Mouse (Mus musculus): ENCODE measurements at regions not wholly inside any gene's neighbourhood (a gene's known extent, or its start where the extent isn't known, plus 50 kb on each side); places are given as distances from the start of the nearest gene placed in this dataset.

- no peaks in the 10 kb centered on the region for H3K36me3 ChIP-seq (ENCODE audit: control insufficient read depth, insufficient read depth, low read length)
- WGBS: 77% methylated on average over 1 of the region's 1 CpGs
- no peak overlapping the region for H3K4me3 ChIP-seq (ENCODE audit: low read depth, low read length)
- ATAC-seq (ENCODE audit: insufficient number of reproducible peaks, insufficient read depth, low FRiP score, low read depth): no peak
- H3K4me2 ChIP-seq (replicated peaks; ENCODE audit: low read depth, low read length): no peak overlapping the region
- no peak overlapping the region for H3K27ac ChIP-seq (ENCODE audit: low read length)
- H3K4me1 ChIP-seq (ENCODE audit: control insufficient read depth, insufficient read depth, low read length): no peaks in the 10 kb centered on the region
- no peak overlapping the region for H3K9ac ChIP-seq (replicated peaks; ENCODE audit: low read depth, low read length)
- no peaks in the 10 kb centered on the region for H3K27me3 ChIP-seq (ENCODE audit: control insufficient read depth, insufficient read depth, low read length)
- no peaks in the 10 kb centered on the region for H3K9me3 ChIP-seq (ENCODE audit: control insufficient read depth, low read depth, low read length)
These were observed 349.4 kb upstream of the Auts2 start for GRCm38 (mm10) chr5:132892591-132892990.

DNA sequence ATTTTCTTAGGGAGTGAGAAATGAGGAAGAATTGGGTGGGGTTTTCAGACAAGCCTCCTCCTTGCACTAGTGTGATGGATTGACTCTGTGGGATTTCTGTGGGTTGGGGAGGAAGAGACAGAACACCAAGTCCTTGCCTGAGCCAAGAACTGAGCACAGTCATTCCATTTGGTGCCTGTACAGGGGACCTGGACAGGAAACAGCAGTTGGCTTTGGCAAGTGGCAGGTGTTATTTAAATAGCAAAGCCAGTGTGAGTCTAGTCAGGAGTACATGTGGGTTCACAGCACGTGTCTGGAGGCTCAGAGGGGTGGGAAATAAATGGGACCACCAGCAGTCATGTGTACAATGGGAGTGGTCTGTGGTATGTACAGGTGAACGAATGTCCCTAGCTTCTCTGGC lies 341.0 kb upstream of the Auts2 start:
- Histone ChIP-seq H3K27ac (ENCODE audit: low read length) (no peak overlapping the region), H3K4me2 (replicated peaks; ENCODE audit: low read depth, low read length) (no peak overlapping the region), H3K9ac (replicated peaks; ENCODE audit: low read depth, low read length) (no peak overlapping the region), H3K27me3 (ENCODE audit: control insufficient read depth, insufficient read depth, low read length) (no peaks in the 10 kb centered on the region), H3K36me3 (ENCODE audit: control insufficient read depth, insufficient read depth, low read length) (no peaks in the 10 kb centered on the region), H3K4me3 (ENCODE audit: low read depth, low read length) (no peak overlapping the region), H3K9me3 (ENCODE audit: control insufficient read depth, low read depth, low read length) (no peaks in the 10 kb centered on the region), H3K4me1 (ENCODE audit: control insufficient read depth, insufficient read depth, low read length) (no peaks in the 10 kb centered on the region)
- 47% methylated on average over 2 of the region's 2 CpGs for WGBS
- ATAC-seq (ENCODE audit: insufficient number of reproducible peaks, insufficient read depth, low FRiP score, low read depth): no peak

GRCm38 (mm10) chr5:132882291-132882690 lies 339.1 kb upstream of the Auts2 start:
- no peak overlapping the region for H3K9ac ChIP-seq (replicated peaks; ENCODE audit: low read depth, low read length)
- no peaks in the 10 kb centered on the region for H3K36me3 ChIP-seq (ENCODE audit: control insufficient read depth, insufficient read depth, low read length)

DNA sequence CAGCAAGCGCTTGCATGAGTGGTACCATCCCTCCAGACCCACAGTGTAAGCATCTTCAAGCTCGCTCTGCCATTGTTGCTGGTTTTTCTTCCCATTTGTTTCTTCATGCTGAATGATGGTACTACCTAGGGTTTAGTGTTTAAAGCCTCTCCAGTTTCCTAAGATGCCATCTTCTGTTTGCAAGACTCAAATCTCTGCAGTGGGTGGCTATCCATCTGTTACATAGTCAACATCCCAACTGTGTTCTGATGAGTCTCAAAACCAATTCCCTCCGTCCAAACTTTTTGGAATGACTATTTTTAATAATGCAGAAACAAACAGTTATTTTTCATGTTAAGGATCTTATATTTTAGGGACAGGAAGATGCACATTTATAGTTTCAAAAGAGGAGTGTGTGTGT lies 338.0 kb upstream of the Auts2 start:
- no peaks in the 10 kb centered on the region for H3K27me3 ChIP-seq (ENCODE audit: control insufficient read depth, insufficient read depth, low read length)
- ATAC-seq (ENCODE audit: insufficient number of reproducible peaks, insufficient read depth, low FRiP score, low read depth): no peak
- H3K27ac ChIP-seq (ENCODE audit: low read length): no peak overlapping the region
- H3K4me3 ChIP-seq (ENCODE audit: low read depth, low read length): no peak overlapping the region
- WGBS: 90% methylated on average over 3 of the region's 3 CpGs
- H3K9ac ChIP-seq (replicated peaks; ENCODE audit: low read depth, low read length): no peak overlapping the region
- H3K36me3 ChIP-seq (ENCODE audit: control insufficient read depth, insufficient read depth, low read length): no peaks in the 10 kb centered on the region
- no peak overlapping the region for H3K4me2 ChIP-seq (replicated peaks; ENCODE audit: low read depth, low read length)
- H3K4me1 ChIP-seq (ENCODE audit: control insufficient read depth, insufficient read depth, low read length): no peaks in the 10 kb centered on the region
- no peaks in the 10 kb centered on the region for H3K9me3 ChIP-seq (ENCODE audit: control insufficient read depth, low read depth, low read length)

More at GRCm38 (mm10) chr5:132882291-132882690, 339.1 kb upstream of the Auts2 start:
- 38% methylated on average over 3 of the region's 3 CpGs for WGBS
- no peaks in the 10 kb centered on the region for H3K9me3 ChIP-seq (ENCODE audit: control insufficient read depth, low read depth, low read length)
- H3K4me1 ChIP-seq (ENCODE audit: control insufficient read depth, insufficient read depth, low read length): no peaks in the 10 kb centered on the region
- no peak overlapping the region for H3K4me3 ChIP-seq (ENCODE audit: low read depth, low read length)
- no peak for ATAC-seq (ENCODE audit: insufficient number of reproducible peaks, insufficient read depth, low FRiP score, low read depth)
- H3K27me3 ChIP-seq (ENCODE audit: control insufficient read depth, insufficient read depth, low read length): no peaks in the 10 kb centered on the region
- no peak overlapping the region for H3K27ac ChIP-seq (ENCODE audit: low read length)
- no peak overlapping the region for H3K4me2 ChIP-seq (replicated peaks; ENCODE audit: low read depth, low read length)

GRCm38 (mm10) chr5:132876336-132876840 lies 333.2 kb upstream of the Auts2 start:
- ATAC-seq (ENCODE audit: insufficient number of reproducible peaks, insufficient read depth, low FRiP score, low read depth): no peak
- WGBS: 53% methylated on average over 6 of the region's 6 CpGs
- no peaks in the 10 kb centered on the region for H3K9me3 ChIP-seq (ENCODE audit: control insufficient read depth, low read depth, low read length)
- H3K27me3 ChIP-seq (ENCODE audit: control insufficient read depth, insufficient read depth, low read length): no peaks in the 10 kb centered on the region
- no peak overlapping the region for H3K4me2 ChIP-seq (replicated peaks; ENCODE audit: low read depth, low read length)
- no peak overlapping the region for H3K27ac ChIP-seq (ENCODE audit: low read length)
- no peaks in the 10 kb centered on the region for H3K4me1 ChIP-seq (ENCODE audit: control insufficient read depth, insufficient read depth, low read length)
- H3K36me3 ChIP-seq (ENCODE audit: control insufficient read depth, insufficient read depth, low read length): no peaks in the 10 kb centered on the region
- H3K9ac ChIP-seq (replicated peaks; ENCODE audit: low read depth, low read length): no peak overlapping the region
- no peak overlapping the region for H3K4me3 ChIP-seq (ENCODE audit: low read depth, low read length)

DNA sequence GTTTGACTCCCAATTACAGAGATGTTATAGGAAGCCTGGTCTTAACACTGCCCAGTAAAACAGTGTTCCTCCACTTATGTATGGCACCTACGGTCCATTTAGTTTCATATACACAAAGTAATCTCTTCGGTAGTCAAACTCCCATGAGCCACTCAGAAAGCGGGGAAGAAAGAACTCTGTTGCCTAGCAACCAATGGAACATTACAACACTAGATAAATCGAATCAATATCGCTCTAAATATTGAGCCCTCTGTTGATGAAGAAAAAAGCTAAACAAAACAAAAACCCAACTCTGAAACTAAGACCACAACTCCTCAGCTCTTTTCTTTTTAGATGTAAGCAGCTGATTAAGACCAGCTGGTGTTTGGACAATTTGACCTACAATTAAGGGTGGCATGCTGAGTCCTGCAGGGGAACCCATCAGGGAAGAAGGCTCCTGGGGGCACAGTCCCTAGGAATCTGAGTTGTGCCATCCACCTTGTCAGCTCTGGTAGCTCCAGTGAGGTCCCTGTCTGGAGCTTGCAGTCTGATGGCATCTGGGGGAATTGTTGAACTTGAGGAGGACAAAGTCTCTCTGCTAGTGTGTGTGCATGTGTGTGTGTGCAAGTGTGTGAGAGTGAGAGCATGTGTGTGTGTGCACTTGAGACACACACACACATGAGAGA lies 315.8 kb upstream of the Auts2 start:
- H3K27me3 ChIP-seq (ENCODE audit: control insufficient read depth, insufficient read depth, low read length): no peaks in the 10 kb centered on the region
- no peak overlapping the region for H3K4me2 ChIP-seq (replicated peaks; ENCODE audit: low read depth, low read length)
- no peaks in the 10 kb centered on the region for H3K9me3 ChIP-seq (ENCODE audit: control insufficient read depth, low read depth, low read length)
- no peak overlapping the region for H3K4me3 ChIP-seq (ENCODE audit: low read depth, low read length)
- no peaks in the 10 kb centered on the region; the same call in 1 of the 2 replicates for H3K4me1 ChIP-seq (ENCODE audit: control insufficient read depth, insufficient read depth, low read length)
- no peak overlapping the region for H3K27ac ChIP-seq (ENCODE audit: low read length)
- ATAC-seq (ENCODE audit: insufficient number of reproducible peaks, insufficient read depth, low FRiP score, low read depth): no peak
- H3K36me3 ChIP-seq (ENCODE audit: control insufficient read depth, insufficient read depth, low read length): no peaks in the 10 kb centered on the region
- no peak overlapping the region for H3K9ac ChIP-seq (replicated peaks; ENCODE audit: low read depth, low read length)
- 67% methylated on average over 5 of the region's 5 CpGs for WGBS

GRCm38 (mm10) chr5:132855619-132856510 lies 312.7 kb upstream of the Auts2 start:
- Histone ChIP-seq H3K9me3 (ENCODE audit: control insufficient read depth, low read depth, low read length) (no peaks in the 10 kb centered on the region), H3K27ac (ENCODE audit: low read length) (no peak overlapping the region), H3K4me1 (ENCODE audit: control insufficient read depth, insufficient read depth, low read length) (no peaks in the 10 kb centered on the region; the same call in 1 of the 2 replicates), H3K27me3 (ENCODE audit: control insufficient read depth, insufficient read depth, low read length) (no peaks in the 10 kb centered on the region), H3K4me3 (ENCODE audit: low read depth, low read length) (no peak overlapping the region), H3K36me3 (ENCODE audit: control insufficient read depth, insufficient read depth, low read length) (no peaks in the 10 kb centered on the region), H3K4me2 (replicated peaks; ENCODE audit: low read depth, low read length) (no peak overlapping the region), H3K9ac (replicated peaks; ENCODE audit: low read depth, low read length) (no peak overlapping the region)
- ATAC-seq (ENCODE audit: insufficient number of reproducible peaks, insufficient read depth, low FRiP score, low read depth): no peak; the same call in 1 of the 2 replicates
- WGBS: 76% methylated on average over 4 of the region's 4 CpGs

- Histone ChIP-seq H3K27me3 (ENCODE audit: control insufficient read depth, insufficient read depth, low read length) (no peaks in the 10 kb centered on the region), H3K4me2 (replicated peaks; ENCODE audit: low read depth, low read length) (no peak overlapping the region), H3K4me1 (ENCODE audit: control insufficient read depth, insufficient read depth, low read length) (no peaks in the 10 kb centered on the region), H3K9ac (replicated peaks; ENCODE audit: low read depth, low read length) (no peak overlapping the region), H3K4me3 (ENCODE audit: low read depth, low read length) (no peak overlapping the region), H3K27ac (ENCODE audit: low read length) (no peak overlapping the region), H3K9me3 (ENCODE audit: control insufficient read depth, low read depth, low read length) (no peaks in the 10 kb centered on the region), H3K36me3 (ENCODE audit: control insufficient read depth, insufficient read depth, low read length) (no peaks in the 10 kb centered on the region)
- WGBS: 77% methylated on average over 6 of the region's 6 CpGs
- no peak for ATAC-seq (ENCODE audit: insufficient number of reproducible peaks, insufficient read depth, low FRiP score, low read depth)
These were observed 307.6 kb upstream of the Auts2 start for GRCm38 (mm10) chr5:132850770-132851169.
